Mouse (Mus musculus) liver, embryonic 16.5 days (tissue): Measurements from ENCODE around the gene Ppp1r12a. TPM values are rescaled to one million over a fixed set of nuclear protein-coding genes. Genes with fewer than 3 reads are reported as not detected.

Experiments
- ATAC-seq: fragments of 200-750 bp; cut with Nextera tagmentation; 2 replicates; pipeline ENCODE4 v1.8.0; 2017; ENCODE audit warnings: low read depth, mild to moderate bottlenecking, moderate number of reproducible peaks, moderate library complexity
- H3K27ac ChIP-seq: fragments of 300-500 bp; sonication (generic); 2 replicates; pipeline ENCODE4 v1.5.1; 2014; ENCODE audit warnings: mild to moderate bottlenecking, low read length
- H3K27me3 ChIP-seq: fragments of 300-500 bp; sonication (generic); 2 replicates; pipeline ENCODE4 v1.6.1; 2014; ENCODE audit warnings: low read depth, low read length, mixed read lengths; ENCODE audit not compliant: control insufficient read depth, insufficient read depth
- H3K36me3 ChIP-seq: fragments of 300-500 bp; sonication (generic); 2 replicates; pipeline ENCODE4 v1.6.1; 2014; ENCODE audit warnings: mild to moderate bottlenecking; ENCODE audit not compliant: control insufficient read depth, insufficient read depth
- H3K4me1 ChIP-seq: fragments of 300-500 bp; sonication (generic); 2 replicates; pipeline ENCODE4 v1.6.1; 2014; ENCODE audit warnings: low read depth, low read length, mixed read lengths; ENCODE audit not compliant: control insufficient read depth
- H3K4me2 ChIP-seq: fragments of 300-500 bp; sonication (generic); 2 replicates; pipeline ENCODE4 v1.6.1; 2014; ENCODE audit warnings: low read depth, low read length, mixed read lengths
- H3K4me3 ChIP-seq: fragments of 300-500 bp; sonication (generic); 2 replicates; pipeline ENCODE4 v1.5.1; 2014; ENCODE audit warnings: low read depth, mild to moderate bottlenecking, low read length
- H3K9ac ChIP-seq: fragments of 300-500 bp; sonication (generic); 2 replicates; pipeline ENCODE4 v1.6.1; 2014; ENCODE audit warnings: low read depth, low read length
- H3K9me3 ChIP-seq: fragments of 300-500 bp; sonication (generic); replicated peaks from 2 replicates; pipeline ENCODE4 v1.6.1; 2016; ENCODE audit warnings: low read length; ENCODE audit not compliant: control insufficient read depth
- WGBS: fragments of 180-500 bp; shearing (Covaris S2); extraction: QIAGEN DNeasy Blood & Tissue Kit; methylation state at CpG from one replicate; pipeline ENCODE4 v1.1.7; 2014; ENCODE audit not compliant: insufficient replicate concordance; 5-methylcytosine and 5-hydroxymethylcytosine counted together
- polyA plus RNA-seq: library from polyadenylated mRNA; unstranded; fragments of >200 nt; fragmentation: Nextera tagmentation; extraction: Ambion mirVana; gene quantifications from 2 replicates; pipeline ENCODE4 v1.2.1, GENCODE M21; 2015

The Ppp1r12a gene
- polyA plus RNA-seq, 1 experiment from 2014 or later = 29.7 TPM

DNA sequence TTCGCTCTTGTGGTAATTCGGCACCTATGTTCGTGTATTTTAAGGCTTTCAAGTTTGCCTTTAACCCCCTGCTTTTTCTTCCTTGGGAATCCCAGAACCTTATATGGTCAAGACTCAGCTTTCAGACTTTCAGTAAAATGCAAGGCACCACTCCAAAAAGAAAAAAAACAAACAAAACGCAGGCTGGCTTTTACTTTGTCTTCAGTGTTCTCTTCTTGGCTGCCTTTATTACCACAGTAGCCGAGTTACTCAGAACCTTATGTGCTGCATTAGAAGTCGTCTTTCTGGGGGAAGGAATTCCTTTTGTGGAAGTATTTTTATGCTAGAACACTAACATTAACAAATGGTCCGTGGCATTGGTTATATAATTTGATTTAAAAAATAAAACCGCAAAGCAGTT lies 22.8 kb downstream of the Ppp1r12a start:
- WGBS = 76% methylated on average over 8 of the region's 8 CpGs
- ATAC-seq = no peak
- peaks cover under 1% of the 10 kb centered on the region for H3K4me1 ChIP-seq
- no peak overlapping the region for H3K9ac ChIP-seq
- H3K4me2 ChIP-seq = no peak overlapping the region
- no peak overlapping the region for H3K4me3 ChIP-seq
- H3K36me3 ChIP-seq = no peaks in the 10 kb centered on the region
- H3K27ac ChIP-seq = no peak overlapping the region
- H3K27me3 ChIP-seq = no peaks in the 10 kb centered on the region
- no peaks in the 10 kb centered on the region for H3K9me3 ChIP-seq

DNA sequence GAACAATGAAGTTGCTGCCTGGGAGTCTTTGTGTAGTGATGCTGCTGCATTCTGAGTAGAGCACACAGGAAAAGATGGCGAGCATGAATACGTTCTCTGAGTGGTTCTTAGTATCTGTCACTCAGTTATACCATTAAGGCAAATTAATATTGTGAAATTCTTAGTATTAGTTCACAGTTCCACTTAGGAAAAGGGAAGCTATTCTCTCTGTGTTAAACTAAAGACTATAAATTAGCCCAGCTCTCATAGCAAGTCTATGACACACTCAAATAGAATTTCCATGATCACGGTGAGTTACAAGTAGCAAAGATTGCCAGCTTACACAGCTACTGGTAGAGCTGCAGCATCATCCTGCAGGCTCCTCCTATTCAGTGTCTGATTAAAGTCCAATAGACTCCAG lies 23.3 kb downstream of the Ppp1r12a start:
- Histone ChIP-seq H3K27ac (no peak overlapping the region), H3K36me3 (no peaks in the 10 kb centered on the region), H3K9ac (no peak overlapping the region), H3K27me3 (no peaks in the 10 kb centered on the region), H3K4me2 (no peak overlapping the region), H3K9me3 (no peaks in the 10 kb centered on the region), H3K4me1 (no peaks in the 10 kb centered on the region; the same call in none of the 2 replicates), H3K4me3 (no peak overlapping the region)
- no peak for ATAC-seq
- WGBS = 83% methylated on average over 3 of the region's 3 CpGs

- Histone ChIP-seq H3K27me3 (no peaks in the 10 kb centered on the region), H3K4me2 (no peak overlapping the region), H3K9ac (no peak overlapping the region), H3K36me3 (no peaks in the 10 kb centered on the region), H3K4me1 (peaks cover 3% of the 10 kb centered on the region; the same call in 1 of the 2 replicates), H3K27ac (no peak overlapping the region), H3K4me3 (no peak overlapping the region), H3K9me3 (no peaks in the 10 kb centered on the region)
- WGBS = 57% methylated on average over 2 of the region's 2 CpGs
- ATAC-seq = no peak
Observed at GRCm38 (mm10) chr10:108189303-108189702, 27.3 kb downstream of the Ppp1r12a start.

DNA sequence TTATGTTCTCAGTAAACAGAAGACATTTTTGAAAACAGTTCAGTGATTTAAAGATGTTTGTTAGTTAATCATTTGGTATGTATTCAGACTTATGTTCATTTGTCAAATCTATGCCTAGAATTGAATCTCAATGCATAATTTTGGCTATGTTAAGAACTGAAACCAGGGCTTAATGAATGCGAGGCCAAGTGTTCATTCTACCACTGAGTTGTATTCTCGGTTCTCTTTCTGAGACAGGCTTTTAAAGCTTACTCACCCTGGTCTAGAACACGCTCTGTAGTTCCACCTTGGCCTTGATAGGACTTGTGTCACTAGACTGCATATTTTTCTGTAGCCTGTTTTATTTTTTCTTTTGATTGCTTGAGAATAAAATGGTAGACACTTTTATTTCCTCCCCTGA lies 28.0 kb downstream of the Ppp1r12a start:
- no peak overlapping the region for H3K9ac ChIP-seq
- 70% methylated on average over 3 of the region's 3 CpGs for WGBS

DNA sequence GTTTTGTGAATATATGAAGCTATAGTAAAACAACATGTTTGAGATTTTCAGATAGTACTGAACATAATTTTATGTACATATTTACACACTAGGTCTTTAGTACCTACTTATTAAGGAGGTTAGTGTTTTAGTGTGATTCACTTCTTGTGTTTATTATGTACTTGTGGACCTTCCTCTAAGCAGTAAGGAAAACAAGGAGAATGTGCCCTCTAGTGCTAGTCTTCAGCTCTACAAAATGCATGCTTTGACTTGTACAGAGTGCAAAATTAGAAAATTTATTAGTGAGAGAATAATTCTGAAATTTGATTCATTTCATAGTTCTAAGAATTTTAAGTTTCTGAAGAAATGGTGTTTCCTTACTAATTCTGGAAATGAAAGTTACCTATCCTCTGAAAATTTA lies 28.6 kb downstream of the Ppp1r12a start:
- H3K9me3 ChIP-seq = no peaks in the 10 kb centered on the region
- no peak for ATAC-seq

More for the DNA sequence above, 28.0 kb downstream of the Ppp1r12a start:
- Histone ChIP-seq H3K9me3 (no peaks in the 10 kb centered on the region), H3K4me1 (peaks cover 3% of the 10 kb centered on the region; the same call in 1 of the 2 replicates), H3K4me2 (no peak overlapping the region), H3K4me3 (no peak overlapping the region), H3K27ac (no peak overlapping the region), H3K27me3 (no peaks in the 10 kb centered on the region), H3K36me3 (no peaks in the 10 kb centered on the region)
- no peak for ATAC-seq

GRCm38 (mm10) chr10:108191381-108191787 lies 29.4 kb downstream of the Ppp1r12a start:
- Histone ChIP-seq H3K36me3 (no peaks in the 10 kb centered on the region), H3K4me2 (no peak overlapping the region), H3K9ac (no peak overlapping the region), H3K27me3 (no peaks in the 10 kb centered on the region), H3K9me3 (no peaks in the 10 kb centered on the region), H3K4me1 (peaks cover 3% of the 10 kb centered on the region; the same call in 1 of the 2 replicates), H3K27ac (no peak overlapping the region), H3K4me3 (no peak overlapping the region)
- peak; percentile 39 for ATAC-seq
- WGBS = 29% methylated on average over 8 of the region's 8 CpGs

More for the DNA sequence above, 28.6 kb downstream of the Ppp1r12a start:
- Histone ChIP-seq H3K4me2 (no peak overlapping the region), H3K36me3 (no peaks in the 10 kb centered on the region), H3K27ac (no peak overlapping the region), H3K4me1 (peaks cover 3% of the 10 kb centered on the region; the same call in 1 of the 2 replicates), H3K4me3 (no peak overlapping the region), H3K27me3 (no peaks in the 10 kb centered on the region), H3K9ac (no peak overlapping the region)

GRCm38 (mm10) chr10:108192306-108192705 lies 30.3 kb downstream of the Ppp1r12a start:
- no peak overlapping the region for H3K27ac ChIP-seq
- H3K36me3 ChIP-seq = no peaks in the 10 kb centered on the region
- H3K9ac ChIP-seq = no peak overlapping the region
- ATAC-seq = no peak
- no peaks in the 10 kb centered on the region for H3K9me3 ChIP-seq
- H3K4me1 ChIP-seq = peaks cover 3% of the 10 kb centered on the region; the same call in 1 of the 2 replicates
- H3K4me3 ChIP-seq = no peak overlapping the region
- 68% methylated on average over 2 of the region's 2 CpGs for WGBS
- H3K27me3 ChIP-seq = no peaks in the 10 kb centered on the region
- no peak overlapping the region for H3K4me2 ChIP-seq

DNA sequence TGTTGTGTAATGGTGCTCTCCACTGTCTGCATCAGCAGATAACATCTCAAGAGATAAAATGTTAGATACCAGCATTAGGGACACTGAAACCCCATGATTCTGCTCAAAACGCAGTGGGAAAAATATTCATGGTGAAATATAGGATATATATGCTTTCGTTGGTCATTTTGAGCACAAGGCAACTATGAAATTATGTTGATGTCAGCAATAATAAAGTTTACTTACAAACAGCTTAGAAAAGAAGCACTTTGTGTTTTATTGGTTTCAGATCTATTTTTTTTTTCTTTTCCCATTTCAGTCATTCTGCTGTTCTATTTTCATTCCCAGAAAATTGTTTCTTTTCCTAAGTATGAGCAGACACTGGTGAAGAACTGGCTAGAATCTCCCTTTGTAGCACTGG lies 34.1 kb downstream of the Ppp1r12a start:
- H3K4me1 ChIP-seq = peaks cover 2% of the 10 kb centered on the region; the same call in 1 of the 2 replicates
- no peak overlapping the region for H3K4me3 ChIP-seq
- no peaks in the 10 kb centered on the region for H3K9me3 ChIP-seq
- no peak overlapping the region for H3K9ac ChIP-seq
- peaks cover 2% of the 10 kb centered on the region; the same call in 1 of the 2 replicates for H3K36me3 ChIP-seq
- H3K27ac ChIP-seq = no peak overlapping the region
- H3K4me2 ChIP-seq = no peak overlapping the region
- 83% methylated on average over 2 of the region's 2 CpGs for WGBS
- no peak for ATAC-seq
- H3K27me3 ChIP-seq = no peaks in the 10 kb centered on the region

DNA sequence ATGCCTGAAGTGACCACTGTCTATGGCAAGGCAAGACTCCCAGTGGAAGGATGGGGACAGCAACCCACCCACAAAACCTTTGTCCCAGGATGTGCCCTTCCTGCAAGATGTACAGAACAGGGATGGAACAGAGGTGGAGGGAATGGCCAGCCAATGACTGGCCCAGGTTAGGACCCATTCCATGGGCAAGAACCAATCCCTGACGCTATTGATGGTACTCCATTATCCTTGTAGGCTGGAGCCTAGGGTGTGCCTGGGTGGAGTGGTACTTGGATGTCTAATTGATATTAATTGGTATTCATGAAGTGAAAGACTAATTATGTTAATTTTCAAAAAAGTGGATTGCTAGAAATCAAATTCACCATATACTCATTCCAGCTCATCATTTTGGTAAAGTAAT lies 35.5 kb downstream of the Ppp1r12a start:
- ATAC-seq = no peak; the same call in 1 of the 2 replicates
- H3K4me3 ChIP-seq = no peak overlapping the region
- no peak overlapping the region for H3K4me2 ChIP-seq
- H3K36me3 ChIP-seq = peaks cover 2% of the 10 kb centered on the region; the same call in 1 of the 2 replicates
- H3K27ac ChIP-seq = no peak overlapping the region
- H3K9me3 ChIP-seq = no peaks in the 10 kb centered on the region
- H3K9ac ChIP-seq = no peak overlapping the region
- H3K27me3 ChIP-seq = no peaks in the 10 kb centered on the region
- 89% methylated on average over 1 of the region's 1 CpGs for WGBS
- H3K4me1 ChIP-seq = no peaks in the 10 kb centered on the region
